Mouse (Mus musculus): ENCODE measurements around the gene Zfp943. TPM values are rescaled to one million over a fixed set of nuclear protein-coding genes. Genes with fewer than 3 reads are reported as not detected.
"Not testable (repeated sequence)": the region's sequence is repeated elsewhere in the genome, so short reads cannot be mapped to it uniquely, and the experiment has no call there.

Zfp943 gene
- total RNA-seq (2015) (19.7 and 24.1 TPM in 2 replicates), total RNA-seq (2017) (15.7 and 16.1 TPM in 2 replicates)

- ATAC-seq (replicated peaks; ENCODE audit: poor library complexity): peak; percentile 90
These were observed at the start of gene Zfp943, which contains the start of gene Zfp942 for GRCm38 (mm10) chr17:21962107-21962907. Gene Zfp943 (plus strand): TSS chr17:21962552. Gene Zfp942 (minus strand): TSS chr17:21962464.

DNA sequence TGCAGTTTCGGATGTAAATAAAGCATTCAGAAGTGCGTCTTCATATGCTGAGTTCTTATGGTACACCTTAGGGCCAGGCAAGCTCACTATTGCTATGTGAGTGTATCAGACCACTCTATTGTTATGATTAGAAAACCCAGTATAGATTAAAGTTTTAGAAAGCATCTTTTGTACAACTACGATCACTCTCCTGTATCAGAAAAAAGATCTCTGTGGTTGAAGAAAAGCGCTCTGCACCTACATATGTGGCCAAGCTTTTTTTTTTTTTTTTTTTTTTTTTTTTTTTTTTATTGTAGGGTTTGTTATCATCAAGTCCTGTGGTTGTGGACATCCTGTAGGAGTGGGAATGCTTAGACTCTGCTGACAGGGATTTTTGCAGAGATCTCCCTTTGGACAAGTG lies 950 bp downstream of the Zfp943 start:
- ATAC-seq (replicated peaks; ENCODE audit: poor library complexity): no peak

GRCm38 (mm10) chr17:22035594-22035993 lies 73.2 kb downstream of the Zfp943 start:
- not testable (repeated sequence) for ATAC-seq (replicated peaks; ENCODE audit: poor library complexity)

DNA sequence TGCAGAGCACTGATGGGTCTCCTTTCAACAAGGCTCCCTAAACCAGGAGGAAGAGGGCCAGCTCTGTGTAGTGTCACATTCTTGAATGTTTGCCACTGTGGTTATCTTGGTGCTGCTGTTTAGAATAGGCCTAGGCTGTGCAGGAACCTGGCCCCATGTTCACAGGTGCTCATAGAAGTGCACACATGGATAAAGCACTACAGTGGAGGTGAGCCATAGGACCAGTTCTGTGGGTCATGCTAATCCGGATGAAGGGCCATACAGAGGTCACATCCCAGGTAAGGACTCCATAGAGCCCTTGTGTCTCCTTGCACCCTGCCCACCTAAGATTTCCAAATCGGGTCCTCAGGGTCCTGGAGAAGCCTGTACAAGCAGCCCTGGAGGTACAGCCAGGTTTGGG lies 87.1 kb downstream of the Zfp943 start:
- no peak for ATAC-seq (replicated peaks; ENCODE audit: poor library complexity)

DNA sequence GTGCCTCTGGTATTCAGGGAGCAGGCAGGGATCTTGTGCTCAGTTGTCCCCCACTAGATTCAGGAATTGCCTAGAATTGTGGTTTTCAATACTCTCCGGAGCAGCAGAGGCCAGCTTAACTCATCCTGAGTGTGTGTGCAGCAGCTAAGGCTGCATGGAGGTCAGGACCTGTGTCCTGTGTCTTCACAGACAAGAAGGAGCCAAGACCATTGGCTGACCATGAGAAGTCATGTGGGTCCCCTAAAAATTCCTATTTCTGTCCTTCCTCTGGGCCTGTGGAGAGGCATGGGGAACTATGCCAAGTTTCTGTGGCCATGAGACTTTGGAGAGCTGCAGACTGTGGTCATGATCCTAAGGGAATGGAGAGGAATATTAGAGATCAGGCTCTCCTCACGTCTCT lies 90.9 kb downstream of the Zfp943 start:
- no peak for ATAC-seq (replicated peaks; ENCODE audit: poor library complexity)

GRCm38 (mm10) chr17:22081031-22081631 lies 118.8 kb downstream of the Zfp943 start:
- peak; percentile 91 for ATAC-seq (replicated peaks; ENCODE audit: poor library complexity)

- peak; percentile 74 for ATAC-seq (replicated peaks; ENCODE audit: poor library complexity)
These were observed 120.9 kb downstream of the Zfp943 start for GRCm38 (mm10) chr17:22083224-22083623.

- ATAC-seq (replicated peaks; ENCODE audit: poor library complexity): no peak
These were observed 156.4 kb downstream of the Zfp943 start for GRCm38 (mm10) chr17:22118770-22119169.

Other genes starting within 250 kb of the Zfp943 start
- 3.8 and 4.5 TPM in 2 replicates for gene Zfp229, start 231.8 kb upstream of the Zfp943 start, total RNA-seq (2015)
- 5.4 TPM in 2 replicates for gene Zfp229, start 231.8 kb upstream of the Zfp943 start, total RNA-seq (2017)
- gene Zfp820, start 116.8 kb upstream of the Zfp943 start, total RNA-seq (2015): 4.2 and 9.2 TPM in 2 replicates
- 2.5 and 3.9 TPM in 2 replicates for gene Zfp820, start 116.8 kb upstream of the Zfp943 start, total RNA-seq (2017)
- 9.1 and 9.8 TPM in 2 replicates for gene Zfp995, start 52.6 kb upstream of the Zfp943 start, total RNA-seq (2015)
- 8.5 and 8.7 TPM in 2 replicates for gene Zfp995, start 52.6 kb upstream of the Zfp943 start, total RNA-seq (2017)
- gene Zfp942, start 88 bp upstream of the Zfp943 start, total RNA-seq (2015): 28.6 and 28.9 TPM in 2 replicates
- 16.2 and 19.6 TPM in 2 replicates for gene Zfp942, start 88 bp upstream of the Zfp943 start, total RNA-seq (2017)
- 3.7 and 5.2 TPM in 2 replicates for gene Zfp947, start 203.6 kb downstream of the Zfp943 start, total RNA-seq (2015)
- 4.3 and 5.6 TPM in 2 replicates for gene Zfp947, start 203.6 kb downstream of the Zfp943 start, total RNA-seq (2017)

All from megakaryocyte progenitor cell, adult 5-6 weeks (primary cell).